In the genomic region with DNA sequence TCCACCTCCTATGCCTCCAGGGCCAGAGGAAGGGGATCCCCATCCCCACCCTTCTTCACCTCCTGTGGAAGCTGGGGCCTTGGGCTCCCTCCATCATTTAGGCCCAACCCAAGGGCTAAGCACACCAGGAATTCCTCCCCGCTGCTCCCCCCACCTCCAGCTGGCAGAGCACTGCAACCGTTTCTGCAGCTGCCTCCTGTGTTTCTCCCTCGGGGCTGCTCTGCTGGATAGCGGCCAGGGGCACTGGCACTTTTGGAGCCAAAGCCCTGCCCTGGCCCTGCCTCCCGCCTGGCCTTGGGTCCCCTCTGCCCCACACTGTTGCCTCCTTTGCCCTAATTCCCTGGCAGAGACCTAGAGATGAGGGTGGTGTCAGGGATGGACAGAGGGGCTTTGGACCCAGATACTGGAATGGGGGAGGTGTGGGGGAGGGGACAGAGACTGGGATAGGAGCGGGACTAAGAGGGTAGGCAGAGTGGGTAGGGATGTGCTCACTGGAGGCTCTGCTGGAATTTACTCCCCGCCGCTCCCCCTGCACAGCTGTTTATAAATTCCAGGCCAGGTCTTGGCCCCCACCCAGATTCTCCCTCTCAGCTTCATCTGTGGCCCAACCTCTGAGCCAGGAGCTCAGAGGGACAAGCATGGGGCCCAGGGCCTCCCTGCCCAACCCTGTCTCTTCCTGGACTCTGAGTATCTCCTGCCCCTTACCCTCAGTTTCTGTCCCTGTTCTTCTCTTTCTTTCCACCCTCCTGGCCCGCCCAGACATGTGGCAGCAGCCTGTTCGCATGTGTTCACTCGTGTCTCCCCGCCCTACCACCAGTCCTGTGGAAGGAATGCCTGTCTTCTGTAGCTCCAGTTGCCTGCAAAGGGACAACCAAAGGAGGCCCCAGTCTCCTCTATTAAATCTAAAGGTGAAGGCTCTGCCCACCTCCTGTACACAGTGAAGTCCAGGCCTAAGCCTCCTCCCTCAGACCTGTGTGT, we compare ENCODE assay signal across 9 mouse cellular contexts. TPM values are rescaled to one million over a fixed set of nuclear protein-coding genes. Genes with fewer than 3 reads are reported as not detected.
DNase-seq lines count a peak whose midpoint lies in the region; ATAC-seq and TF ChIP-seq lines count a peak whose summit lies in the region.
"Had no signal": no experiment of that assay in that cellular context is flagged by ENCODE, and none has a peak within 500 bp of the region (broad histone marks: within the 10 kb centered on the region; RNA-seq: fewer than 3 reads in every experiment).

No protein-coding gene starts in this region.

- no peaks in the 10 kb centered on the region for H3K27me3 ChIP-seq in spleen, adult 2 months (ENCODE audit: control insufficient read depth, insufficient read depth, low read length)
- no peaks in the 10 kb centered on the region for H3K27me3 ChIP-seq in forebrain, embryonic 16.5 days (replicated peaks; ENCODE audit: control insufficient read depth, insufficient read depth, low read length)

- no peak for DNase-seq in spleen, adult 2 months (ENCODE audit: low read depth in 1 of 2, low spot score in 2 of 2)
- DNase-seq in spleen, adult 12 weeks (ENCODE audit: low spot score): no peak
- peak; percentile 94 for DNase-seq in heart, postnatal 4 days
- DNase-seq in layer of hippocampus, postnatal 14 days (ENCODE audit: low spot score in 2 of 2): peak; percentile 56 to 65
- peak; percentile 27 for DNase-seq in mesoderm, embryonic 11.5 days (ENCODE audit: low read depth, low spot score)
- DNase-seq in testis, postnatal 10 days (ENCODE audit: low spot score): peak; percentile 90
- no peak for DNase-seq in T-cell, adult 2 months (ENCODE audit: low spot score)

- peak overlapping the region; percentile 64 for H3K27ac ChIP-seq in spleen, adult 2 months (ENCODE audit: insufficient read depth, low read length)
- H3K27ac ChIP-seq in forebrain, embryonic 16.5 days (ENCODE audit: low read length): no peak overlapping the region
- H3K27ac ChIP-seq: liver, embryonic 15.5 days had no signal

- TF ChIP-seq CTCF in spleen, adult 2 months (IDR thresholded peaks at IDR 0.05; ENCODE audit: extremely low read depth, insufficient read depth, insufficient read length, insufficient replicate concordance): no peak

- no peak overlapping the region for H3K9ac ChIP-seq in forebrain, embryonic 16.5 days (replicated peaks; ENCODE audit: low read depth, low read length)
- H3K9ac ChIP-seq: liver, embryonic 15.5 days had no signal

- no peak for TF ChIP-seq POLR2A in spleen, adult 2 months (IDR thresholded peaks at IDR 0.05; ENCODE audit: low read depth, low read length)

- WGBS in spleen, adult 2 months: 46% methylated on average over 12 of the region's 12 CpGs
- 27% methylated on average over 12 of the region's 12 CpGs for WGBS in forebrain, embryonic 16.5 days

- no peaks in the 10 kb centered on the region for H3K36me3 ChIP-seq in spleen, adult 2 months (ENCODE audit: control insufficient read depth, insufficient read depth, low read length)
- no peaks in the 10 kb centered on the region for H3K36me3 ChIP-seq in forebrain, embryonic 16.5 days (ENCODE audit: control insufficient read depth, insufficient read depth)
- H3K36me3 ChIP-seq: liver, embryonic 15.5 days had no signal

- no peak overlapping the region for H3K4me2 ChIP-seq in forebrain, embryonic 16.5 days (ENCODE audit: low read length)
- H3K4me2 ChIP-seq: liver, embryonic 15.5 days had no signal

- H3K4me3 ChIP-seq in spleen, adult 2 months (ENCODE audit: extremely low read depth, insufficient read depth, insufficient read length): no peak overlapping the region
- H3K4me3 ChIP-seq in forebrain, embryonic 16.5 days (replicated peaks; ENCODE audit: low read length): no peak overlapping the region
- H3K4me3 ChIP-seq: liver, embryonic 15.5 days had no signal

- H3K9me3 ChIP-seq in forebrain, embryonic 16.5 days (ENCODE audit: control insufficient read depth, low read length): no peaks in the 10 kb centered on the region
- H3K9me3 ChIP-seq: liver, embryonic 15.5 days had no signal

- H3K4me1 ChIP-seq in spleen, adult 2 months (ENCODE audit: control insufficient read depth, insufficient read depth, insufficient read length): peaks cover 9% of the 10 kb centered on the region
- peaks cover 18% of the 10 kb centered on the region for H3K4me1 ChIP-seq in forebrain, embryonic 16.5 days (replicated peaks; ENCODE audit: control insufficient read depth, insufficient read depth, low read length)

- peak; percentile 59 for ATAC-seq in forebrain, embryonic 16.5 days

RNA-seq across cellular contexts. Expression of gene Ehd2, which starts 4.8 kb away (rescaled TPM):
- polyA plus RNA-seq in spleen, adult 2 months (2012; rRNA removed): 17.2 and 19.5 TPM in 2 replicates
- 5.4 and 5.6 TPM in 2 replicates for polyA plus RNA-seq in forebrain, embryonic 16.5 days (2015; fragmentation: Nextera tagmentation; extraction: Ambion mirVana)
- total RNA-seq in heart, postnatal 4 days (2021): 100 to 1,000 TPM; 193 to 197 TPM
- 1 to 10 TPM; 7.0 to 9.3 TPM for total RNA-seq in layer of hippocampus, postnatal 14 days (2021)

RNA-seq across cellular contexts. Expression of gene Nop53, which starts 16.7 kb away (rescaled TPM):
- 147 and 203 TPM in 2 replicates for polyA plus RNA-seq in spleen, adult 2 months (2012; rRNA removed)
- polyA plus RNA-seq in forebrain, embryonic 16.5 days (2015; fragmentation: Nextera tagmentation; extraction: Ambion mirVana): 139 and 141 TPM in 2 replicates
- total RNA-seq in heart, postnatal 4 days (2021): 100 to 1,000 TPM; 139 to 142 TPM
- 100 to 1,000 TPM; 109 to 115 TPM for total RNA-seq in layer of hippocampus, postnatal 14 days (2021)

RNA-seq across cellular contexts. Expression of gene Selenow, which starts 40.4 kb away (rescaled TPM):
- polyA plus RNA-seq in spleen, adult 2 months (2012; rRNA removed): 210 and 358 TPM in 2 replicates
- 1,473 and 1,544 TPM in 2 replicates for polyA plus RNA-seq in forebrain, embryonic 16.5 days (2015; fragmentation: Nextera tagmentation; extraction: Ambion mirVana)
- total RNA-seq in heart, postnatal 4 days (2021): 100 to 1,000 TPM; 194 to 214 TPM
- total RNA-seq in layer of hippocampus, postnatal 14 days (2021): 1,000 to 10,000 TPM; 1,721 to 1,761 TPM

Comparison
In these comparisons a context has a peak if more than half of its experiments do, and no peak if none do; other contexts are left out.
1. DNase-seq: peak in heart, postnatal 4 days (single experiment), layer of hippocampus, postnatal 14 days (2 of 2), mesoderm, embryonic 11.5 days (single experiment) and testis, postnatal 10 days (single experiment); none in spleen, adult 2 months (0 of 2), spleen, adult 12 weeks (single experiment) and T-cell, adult 2 months (single experiment).
2. RNA of gene Ehd2, which starts 4.8 kb away (total RNA-seq): 193 to 197 TPM in heart, postnatal 4 days; 7.0 to 9.3 TPM in layer of hippocampus, postnatal 14 days; every median in the first group is over 10 times any median in the second.
3. RNA of gene Selenow, which starts 40.4 kb away (total RNA-seq): 1,721 to 1,761 TPM in layer of hippocampus, postnatal 14 days; 194 to 214 TPM in heart, postnatal 4 days; every median in the first group is over 4 times any median in the second.